Mouse (Mus musculus): Measurements from ENCODE around the gene Syf2. TPM values are rescaled to one million over a fixed set of nuclear protein-coding genes. Genes with fewer than 3 reads are reported as not detected.

The Syf2 gene
- 73.4 and 73.9 TPM in 2 replicates for polyA plus RNA-seq (2021; fragmentation: Nextera tagmentation)
- long read RNA-seq, experiment 1, transcript Syf2-201 (7 exons, 1,369 nt) = major isoform, 104 of 121 reads
- long read RNA-seq, experiment 1, partial matches to known transcripts = 13 of 121 reads
- long read RNA-seq, experiment 1, other reads (novel, unspliced or antisense) = 4 of 121 reads
- long read RNA-seq, experiment 2, transcript Syf2-201 (7 exons, 1,369 nt) = major isoform, 193 of 200 reads
- long read RNA-seq, experiment 2, partial matches to known transcripts = 2 of 200 reads
- long read RNA-seq, experiment 2, other reads (novel, unspliced or antisense) = 5 of 200 reads

GRCm38 (mm10) chr4:134930684-134931481 lies at the start of gene Syf2:
Gene Syf2, plus strand, starts transcription at chr4:134930898.

GRCm38 (mm10) chr4:134914864-134915209 lies 15.9 kb upstream of the Syf2 start, which contains the start of gene Tmem50a:
Gene Tmem50a, minus strand, starts transcription at chr4:134915024.

GRCm38 (mm10) chr4:134923258-134924018 lies 7.3 kb upstream of the Syf2 start, which contains the start of gene Rsrp1:
Gene Rsrp1, plus strand, starts transcription at chr4:134923592.

Other genes with a start within 250 kb of the Syf2 start
- gene Man1c1, start 226.6 kb upstream of the Syf2 start, polyA plus RNA-seq (2021; fragmentation: Nextera tagmentation) = 3.1 and 3.7 TPM in 2 replicates
- gene Ldlrap1, start 162.9 kb upstream of the Syf2 start, polyA plus RNA-seq (2021; fragmentation: Nextera tagmentation) = 1.4 and 2.2 TPM in 2 replicates
- 6.6 and 7.3 TPM in 2 replicates for gene Maco1, start 77.6 kb upstream of the Syf2 start, polyA plus RNA-seq (2021; fragmentation: Nextera tagmentation)
- 0.15 TPM in 1 of 2 replicates, not detected in the other for gene Rhd, start 66.4 kb upstream of the Syf2 start, polyA plus RNA-seq (2021; fragmentation: Nextera tagmentation)
- gene Tmem50a, start 15.9 kb upstream of the Syf2 start, polyA plus RNA-seq (2021; fragmentation: Nextera tagmentation) = 264 and 278 TPM in 2 replicates
- gene Rsrp1, start 7.3 kb upstream of the Syf2 start, polyA plus RNA-seq (2021; fragmentation: Nextera tagmentation) = 27.5 and 44.9 TPM in 2 replicates
- gene Runx3, start 189.8 kb downstream of the Syf2 start, polyA plus RNA-seq (2021; fragmentation: Nextera tagmentation) = 0.05 TPM in 1 of 2 replicates, not detected in the other